Mouse (Mus musculus): ENCODE data around the gene Nthl1.

Gene Nthl1

DNA sequence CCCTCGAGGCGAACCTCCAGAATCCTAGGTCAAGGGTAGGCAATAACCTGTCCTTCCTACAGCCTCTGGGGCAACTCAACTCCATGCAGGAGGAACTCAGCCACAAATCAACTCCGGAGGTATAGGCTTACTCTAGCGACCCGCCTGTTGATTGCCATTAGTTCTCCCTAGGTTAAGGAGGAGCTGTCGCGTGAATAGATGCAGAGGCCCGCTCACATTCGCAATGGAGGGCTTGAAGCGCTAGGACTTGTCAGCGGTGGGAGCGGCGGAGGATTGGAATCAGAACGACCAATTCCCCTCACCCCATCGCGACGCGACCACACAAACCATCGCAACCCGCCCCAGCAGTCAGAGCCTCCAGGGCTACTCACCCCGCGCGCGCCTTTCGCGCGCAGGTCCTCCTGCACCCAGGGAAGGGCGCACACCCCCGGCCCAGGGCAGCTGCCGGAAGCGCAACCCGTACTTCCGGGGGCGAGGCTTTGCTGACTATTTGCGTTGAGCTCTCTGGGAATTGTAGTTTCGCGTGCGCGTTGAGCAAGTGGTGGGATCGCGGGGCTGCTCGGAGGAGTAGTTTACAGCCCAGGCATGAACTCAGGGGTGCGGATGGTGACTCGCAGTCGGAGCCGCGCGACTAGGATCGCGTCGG lies at the start of gene Nthl1, which contains the start of gene Tsc2:
Gene Nthl1 (plus strand): TSS at position 514 of the 646 bp plus-strand sequence.
Gene Tsc2 (minus strand): TSS at position 464 of the 646 bp plus-strand sequence.
- peak; percentile 64 to 79 for DNase-seq (ENCODE audit: low spot score in 2 of 2)

GRCm38 (mm10) chr17:24583599-24584460 lies 48.6 kb upstream of the Nthl1 start:
- no peak for DNase-seq (ENCODE audit: low spot score in 2 of 2)

- DNase-seq (ENCODE audit: low spot score in 2 of 2) = no peak
Observed at GRCm38 (mm10) chr17:24584520-24584919, 48.0 kb upstream of the Nthl1 start.

DNA sequence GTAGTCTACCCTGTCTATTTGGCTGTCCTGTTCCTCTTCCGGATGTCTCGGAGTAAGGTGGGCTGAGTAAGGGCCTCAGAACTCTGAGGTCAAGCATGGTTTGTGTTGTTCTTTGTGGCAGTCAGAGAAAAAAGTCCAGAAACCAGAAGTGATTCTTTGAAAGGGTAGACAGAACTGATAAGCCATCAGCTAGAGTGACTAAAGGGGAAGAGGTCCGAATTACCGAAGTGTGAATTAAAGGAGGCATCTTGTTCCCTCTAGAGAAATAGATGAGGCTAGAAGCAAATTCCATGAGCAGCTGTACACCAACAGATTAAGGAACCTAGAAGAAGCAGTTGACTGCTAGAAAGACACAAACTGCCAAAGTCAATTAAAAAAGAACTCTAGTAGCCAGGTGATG lies 45.9 kb upstream of the Nthl1 start:
- no peak for DNase-seq (ENCODE audit: low spot score in 2 of 2)

GRCm38 (mm10) chr17:24590943-24591342 lies 41.5 kb upstream of the Nthl1 start:
- DNase-seq (ENCODE audit: low spot score in 2 of 2) = no peak

- no peak for DNase-seq (ENCODE audit: low spot score in 2 of 2)
Observed at GRCm38 (mm10) chr17:24591695-24592094, 40.8 kb upstream of the Nthl1 start.

DNA sequence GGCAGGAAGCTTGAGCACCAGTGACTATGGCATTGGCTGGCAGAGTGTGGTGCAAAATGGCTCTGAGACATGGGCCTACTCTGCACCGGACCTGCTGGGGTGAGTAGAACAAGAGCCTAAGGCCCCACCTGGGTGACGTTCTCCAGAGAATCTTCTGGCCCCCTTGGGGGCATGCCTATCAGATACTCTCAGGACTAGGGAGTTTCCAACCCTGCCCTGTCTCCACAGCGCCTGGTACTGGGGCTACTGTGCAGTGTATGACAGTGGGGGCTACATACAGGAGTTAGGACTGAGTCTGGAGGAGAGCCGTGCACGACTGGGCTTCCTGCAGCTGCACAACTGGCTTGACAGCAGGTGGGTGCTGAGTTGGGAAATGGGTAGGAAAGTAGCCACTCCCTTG lies 39.2 kb upstream of the Nthl1 start:
- DNase-seq (ENCODE audit: low spot score in 2 of 2) = no peak

GRCm38 (mm10) chr17:24593992-24594890 lies 38.2 kb upstream of the Nthl1 start:
- DNase-seq (ENCODE audit: low spot score in 2 of 2) = no peak

DNA sequence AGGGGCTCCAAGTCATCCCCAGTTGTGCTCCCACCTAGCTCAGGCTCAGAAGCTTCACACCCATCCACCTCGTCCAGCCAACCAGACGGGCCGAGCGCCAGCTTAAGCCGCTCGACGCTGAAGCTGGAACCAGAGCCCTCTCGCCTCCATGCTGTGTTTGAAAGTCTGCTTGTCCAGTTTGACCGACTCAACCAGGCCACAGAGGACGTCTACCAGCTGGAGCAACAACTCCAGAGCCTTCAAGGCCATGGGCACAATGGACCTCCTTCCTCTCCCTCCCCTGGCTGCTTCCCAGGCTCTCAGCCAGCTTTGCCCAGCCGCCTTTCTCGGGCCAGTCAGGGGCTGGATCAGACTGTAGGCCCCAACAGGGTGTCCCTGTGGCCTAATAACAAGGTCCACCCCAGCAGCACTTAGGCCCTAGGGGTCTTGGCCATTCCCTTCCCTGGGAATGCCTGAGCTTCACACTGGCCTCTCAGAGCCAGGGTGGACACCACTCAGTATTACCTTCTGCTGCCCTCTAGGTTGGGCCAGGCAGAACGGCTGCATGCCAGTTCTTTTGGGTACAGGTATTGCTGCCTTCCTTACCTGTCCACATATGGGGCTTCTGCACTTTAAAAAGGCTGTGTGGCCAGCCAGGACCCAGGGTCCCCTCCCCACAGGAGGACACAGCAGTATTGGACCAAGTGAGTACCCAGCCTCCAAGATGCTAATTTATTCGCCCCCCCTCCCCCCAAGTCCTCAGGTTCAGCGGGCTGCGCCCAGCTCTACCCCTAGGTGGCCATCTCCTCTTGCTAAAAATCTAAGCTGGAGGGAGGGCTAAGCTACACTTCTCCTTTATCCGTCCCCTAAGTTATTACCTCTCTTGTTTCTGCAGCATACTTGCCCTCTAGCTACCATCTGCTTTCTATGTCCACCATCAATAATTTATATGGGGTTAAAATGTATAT lies 37.1 kb upstream of the Nthl1 start:
- DNase-seq (ENCODE audit: low spot score in 2 of 2) = no peak

DNA sequence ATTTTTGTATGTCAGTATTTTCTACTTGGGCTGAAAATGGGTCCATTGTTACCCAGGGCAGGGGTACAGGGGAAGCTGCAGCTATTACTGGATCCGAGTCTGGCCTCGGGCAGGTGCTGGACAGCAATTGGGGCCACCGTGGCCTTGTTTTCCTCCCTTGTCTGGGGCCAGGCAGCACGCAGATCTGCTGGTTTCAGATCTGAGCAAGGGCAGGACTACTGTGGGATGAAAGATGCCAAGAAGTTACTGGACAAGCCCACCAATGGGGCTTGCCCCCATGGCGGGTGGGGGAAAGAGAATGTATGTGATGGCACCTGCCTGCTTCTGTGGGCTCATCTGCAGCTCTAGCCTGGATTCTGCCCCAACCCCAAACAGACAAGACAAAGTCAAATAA lies 36.4 kb upstream of the Nthl1 start:
- no peak for DNase-seq (ENCODE audit: low spot score in 2 of 2)

GRCm38 (mm10) chr17:24596471-24597183 lies 35.9 kb upstream of the Nthl1 start:
- no peak for DNase-seq (ENCODE audit: low spot score in 2 of 2)

- DNase-seq (ENCODE audit: low spot score in 2 of 2) = no peak
Observed at GRCm38 (mm10) chr17:24597989-24598388, 34.5 kb upstream of the Nthl1 start.

GRCm38 (mm10) chr17:24600502-24600901 lies 32.0 kb upstream of the Nthl1 start:
- no peak for DNase-seq (ENCODE audit: low spot score in 2 of 2)

GRCm38 (mm10) chr17:24603961-24604360 lies 28.5 kb upstream of the Nthl1 start:
- no peak for DNase-seq (ENCODE audit: low spot score in 2 of 2)

- DNase-seq (ENCODE audit: low spot score in 2 of 2) = no peak
Observed at GRCm38 (mm10) chr17:24604557-24604956, 27.9 kb upstream of the Nthl1 start.

DNA sequence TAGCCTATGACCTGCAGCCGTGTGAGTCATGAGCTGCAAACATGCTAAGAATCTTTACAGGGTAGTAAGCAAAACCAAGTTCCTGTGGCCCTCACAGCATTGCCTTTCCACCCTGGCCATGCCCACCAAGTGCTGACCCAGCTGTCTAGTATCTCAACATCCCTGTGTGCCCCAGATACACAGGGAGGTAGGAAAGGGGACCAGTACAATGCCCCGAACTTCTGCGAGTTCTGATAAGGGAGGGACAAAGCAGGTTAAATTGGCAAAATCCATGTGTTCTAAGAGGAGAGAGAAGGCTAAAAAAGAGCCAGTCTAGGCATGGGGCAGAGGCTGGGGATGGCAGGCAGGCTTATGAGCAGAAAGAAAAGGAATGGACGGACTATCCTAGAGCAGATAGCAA lies 24.1 kb upstream of the Nthl1 start:
- no peak for DNase-seq (ENCODE audit: low spot score in 2 of 2)

- DNase-seq (ENCODE audit: low spot score in 2 of 2) = no peak
Observed at GRCm38 (mm10) chr17:24608874-24609273, 23.6 kb upstream of the Nthl1 start.

GRCm38 (mm10) chr17:24610711-24611110 lies 21.8 kb upstream of the Nthl1 start:
- DNase-seq (ENCODE audit: low spot score in 2 of 2) = no peak

- DNase-seq (ENCODE audit: low spot score in 2 of 2) = no peak
Observed at GRCm38 (mm10) chr17:24617561-24618194, 14.8 kb upstream of the Nthl1 start.

DNA sequence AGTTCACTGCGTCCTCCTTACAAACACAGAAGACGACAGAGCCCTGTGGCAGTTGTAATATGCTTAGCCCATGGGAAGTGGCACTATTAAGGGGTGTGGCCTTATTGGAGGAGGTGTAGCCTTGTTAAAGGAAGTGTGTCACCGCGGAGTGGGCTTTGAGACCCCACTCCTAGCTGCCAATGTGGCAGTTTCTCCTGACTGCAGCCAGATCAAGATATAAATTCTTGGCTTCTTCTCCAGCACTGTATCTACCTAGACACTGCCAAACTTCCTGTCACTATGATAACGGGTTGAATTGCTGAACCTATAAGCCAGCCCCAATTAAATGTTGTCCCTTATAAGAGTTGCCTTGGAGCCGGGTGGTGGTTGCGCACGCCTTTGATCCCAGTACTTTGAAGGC lies 7.0 kb upstream of the Nthl1 start:
- no peak for DNase-seq (ENCODE audit: low spot score in 2 of 2)

All from cerebellum, postnatal 4 days (tissue).